Mouse (Mus musculus) forebrain, postnatal 0 days (tissue): ENCODE measurements around the gene Neb. TPM values are rescaled to one million over a fixed set of nuclear protein-coding genes. Genes with fewer than 3 reads are reported as not detected.
A peak's percentile ranks its signal among the peaks of the same experiment; 100 is the strongest.

ENCODE experiments used
- ATAC-seq: fragments of 200-750 bp; cut with Nextera tagmentation; 2 replicates; pipeline ENCODE4 v1.8.0; 2017; ENCODE audit warnings: mild to moderate bottlenecking, moderate library complexity
- DNase-seq: peaks from one replicate; pipeline ENCODE4 v3.0.0-alpha.2; 2015
- H3K27ac ChIP-seq: fragments of 300-500 bp; sonication (generic); 2 replicates; pipeline ENCODE4 v1.5.1; 2014; ENCODE audit warnings: low read depth, mild to moderate bottlenecking, antibody characterized with exemption, low read length, moderate library complexity, mixed read lengths
- H3K27me3 ChIP-seq: fragments of 300-500 bp; sonication (generic); 2 replicates; pipeline ENCODE4 v1.6.1; 2014; ENCODE audit warnings: mild to moderate bottlenecking, low read length, mixed read lengths; ENCODE audit not compliant: insufficient read depth
- H3K36me3 ChIP-seq: fragments of 300-500 bp; sonication (generic); 2 replicates; pipeline ENCODE4 v1.6.1; 2014; ENCODE audit warnings: mild to moderate bottlenecking, moderate library complexity; ENCODE audit not compliant: insufficient read depth
- H3K4me1 ChIP-seq: fragments of 300-500 bp; sonication (generic); 2 replicates; pipeline ENCODE4 v1.6.1; 2014; ENCODE audit warnings: antibody characterized with exemption; ENCODE audit not compliant: insufficient read depth
- H3K4me2 ChIP-seq: fragments of 300-500 bp; sonication (generic); 2 replicates; pipeline ENCODE4 v1.6.1; 2014; ENCODE audit warnings: low read depth, mild to moderate bottlenecking, moderate library complexity
- H3K4me3 ChIP-seq: fragments of 300-500 bp; sonication (generic); 2 replicates; pipeline ENCODE4 v1.5.1; 2014; ENCODE audit warnings: low read depth, low read length, mixed read lengths
- H3K9ac ChIP-seq: fragments of 300-500 bp; sonication (generic); 2 replicates; pipeline ENCODE4 v1.6.1; 2014; ENCODE audit warnings: mild to moderate bottlenecking
- H3K9me3 ChIP-seq: fragments of 300-500 bp; sonication (generic); 2 replicates; pipeline ENCODE4 v1.6.1; 2016; ENCODE audit warnings: low read length
- CTCF ChIP-seq: sonication (generic); IDR thresholded peaks from 2 replicates; pipeline ENCODE4 v1.5.1; 2016; ENCODE audit warnings: antibody characterized with exemption, control low read depth, low read depth
- WGBS: fragments of 180-500 bp; shearing (Covaris S2); extraction: QIAGEN DNeasy Blood & Tissue Kit; methylation state at CpG from one replicate; pipeline ENCODE4 v1.1.7; 2014; 5-methylcytosine and 5-hydroxymethylcytosine counted together
- polyA plus RNA-seq: library from polyadenylated mRNA; unstranded; fragments of >200 nt; fragmentation: Nextera tagmentation; extraction: Ambion mirVana; gene quantifications from 2 replicates; pipeline ENCODE4 v1.2.1, GENCODE M21; 2015
- total RNA-seq: library from RNA; depleted of rRNA; stranded (reverse); fragments of >200 nt; gene quantifications from 2 replicates; pipeline ENCODE4 v1.2.3, GENCODE M21; 2014

Neb gene
- total and polyA plus RNA-seq, 2 experiments from 2014 or later, result 5.0 to 8.5 TPM

DNA sequence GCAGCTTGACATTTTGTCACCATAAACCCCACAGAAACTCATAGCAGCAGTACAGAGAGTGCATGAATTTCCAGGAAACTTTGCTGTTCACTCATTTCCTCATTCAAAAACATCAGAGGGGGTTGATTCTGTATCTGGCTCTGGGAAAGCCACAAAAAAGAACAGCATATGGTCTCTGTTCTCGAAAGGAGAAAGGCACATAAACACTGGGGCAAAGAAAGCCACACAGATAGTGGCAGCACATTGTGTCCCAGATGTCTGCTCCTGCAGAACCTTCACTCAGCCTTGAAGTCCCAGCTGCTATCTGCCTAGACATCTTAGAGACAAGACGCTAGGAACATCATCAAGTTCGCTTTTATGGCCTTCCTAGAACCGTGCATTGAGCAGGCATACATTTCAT lies 67.5 kb downstream of the Neb start:
- ATAC-seq (peak; percentile 53), DNase-seq (no peak)
- H3K9ac ChIP-seq, result no peak overlapping the region
- H3K27ac ChIP-seq, result no peak overlapping the region
- WGBS, result 70% methylated on average over 4 of the region's 4 CpGs
- no peak overlapping the region for H3K4me2 ChIP-seq
- H3K4me1 ChIP-seq, result no peaks in the 10 kb centered on the region
- no peak overlapping the region for H3K4me3 ChIP-seq
- no peaks in the 10 kb centered on the region for H3K27me3 ChIP-seq
- no peaks in the 10 kb centered on the region for H3K9me3 ChIP-seq
- TF ChIP-seq CTCF, result no peak
- H3K36me3 ChIP-seq, result no peaks in the 10 kb centered on the region

DNA sequence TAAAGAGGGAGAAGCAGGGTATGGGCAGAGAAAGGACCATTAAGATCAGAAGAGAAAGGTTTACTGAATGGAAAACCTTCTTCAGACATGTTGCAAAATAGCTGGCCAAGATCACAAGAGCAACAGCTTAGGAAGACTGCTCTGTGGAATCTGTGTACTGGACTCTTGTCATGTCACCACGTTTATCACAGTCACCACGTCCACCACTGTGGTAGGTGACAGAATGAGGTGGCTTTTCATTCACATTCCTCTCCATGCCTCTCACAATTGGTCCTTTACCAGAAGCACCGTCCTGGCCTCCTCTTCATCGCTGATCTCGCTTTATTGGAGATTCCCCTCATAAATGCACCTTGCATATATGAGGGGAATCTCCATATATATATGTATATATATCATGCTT lies 71.6 kb downstream of the Neb start:
- DNase-seq (no peak), ATAC-seq (no peak)
- H3K4me2 ChIP-seq, result no peak overlapping the region
- H3K4me3 ChIP-seq, result no peak overlapping the region
- H3K9ac ChIP-seq, result no peak overlapping the region
- H3K27ac ChIP-seq, result no peak overlapping the region
- no peak for TF ChIP-seq CTCF
- H3K4me1 ChIP-seq, result no peaks in the 10 kb centered on the region
- 86% methylated on average over 5 of the region's 5 CpGs for WGBS
- no peaks in the 10 kb centered on the region for H3K9me3 ChIP-seq
- no peaks in the 10 kb centered on the region for H3K36me3 ChIP-seq
- no peaks in the 10 kb centered on the region for H3K27me3 ChIP-seq

DNA sequence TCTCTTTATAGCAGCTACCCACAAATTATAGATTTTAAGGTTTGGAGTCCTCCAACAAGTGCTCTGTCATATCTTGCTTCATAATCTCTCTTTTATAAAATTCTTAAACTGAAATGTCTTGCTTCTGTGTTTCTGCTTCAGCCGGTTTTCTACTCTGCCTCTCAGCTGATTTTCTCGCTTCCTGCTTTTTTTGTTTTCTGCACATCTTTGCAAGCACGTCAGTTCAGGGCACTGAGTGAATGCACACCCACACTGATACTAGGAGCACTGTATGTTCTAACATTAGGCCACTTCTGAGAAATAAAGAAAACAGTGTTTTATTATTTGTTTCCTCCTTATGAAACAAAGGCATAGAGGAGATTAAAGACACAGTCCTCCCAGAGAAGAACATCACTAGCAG lies 73.7 kb downstream of the Neb start:
- TF ChIP-seq CTCF, result no peak
- no peak overlapping the region for H3K27ac ChIP-seq
- no peaks in the 10 kb centered on the region for H3K36me3 ChIP-seq
- no peaks in the 10 kb centered on the region for H3K4me1 ChIP-seq
- no peak for ATAC-seq
- no peak overlapping the region for H3K4me3 ChIP-seq
- H3K4me2 ChIP-seq, result no peak overlapping the region
- no peak overlapping the region for H3K9ac ChIP-seq
- no peak for DNase-seq
- 78% methylated on average over 3 of the region's 3 CpGs for WGBS
- H3K9me3 ChIP-seq, result no peaks in the 10 kb centered on the region
- no peaks in the 10 kb centered on the region for H3K27me3 ChIP-seq

DNA sequence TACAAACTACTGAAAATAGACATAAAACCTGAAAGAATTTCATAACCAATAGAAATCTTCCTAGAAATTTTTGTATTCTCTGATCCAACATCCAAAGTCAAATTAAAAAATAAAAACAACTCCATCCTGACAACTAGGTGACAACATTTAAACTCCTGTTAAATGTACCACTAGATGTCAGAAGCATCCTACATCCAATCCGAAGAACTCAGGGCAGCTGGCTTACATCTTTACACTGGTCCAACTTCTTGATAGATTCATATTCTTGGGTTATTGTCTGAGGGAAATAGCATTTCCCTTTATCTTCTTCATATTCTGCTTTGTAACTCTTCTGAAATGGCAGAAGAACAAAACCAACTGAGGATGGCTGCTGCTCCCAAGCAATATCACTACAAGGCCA lies 74.9 kb downstream of the Neb start:
- Histone ChIP-seq H3K4me1 (no peaks in the 10 kb centered on the region), H3K9ac (no peak overlapping the region), H3K4me2 (no peak overlapping the region), H3K9me3 (no peaks in the 10 kb centered on the region), H3K36me3 (no peaks in the 10 kb centered on the region), H3K4me3 (no peak overlapping the region), H3K27me3 (no peaks in the 10 kb centered on the region), H3K27ac (no peak overlapping the region)
- TF ChIP-seq CTCF, result peak; percentile 58
- peak; percentile 16 for DNase-seq
- 94% methylated on average over 1 of the region's 1 CpGs for WGBS
- ATAC-seq, result peak; percentile 38; the same call in 1 of the 2 replicates

DNA sequence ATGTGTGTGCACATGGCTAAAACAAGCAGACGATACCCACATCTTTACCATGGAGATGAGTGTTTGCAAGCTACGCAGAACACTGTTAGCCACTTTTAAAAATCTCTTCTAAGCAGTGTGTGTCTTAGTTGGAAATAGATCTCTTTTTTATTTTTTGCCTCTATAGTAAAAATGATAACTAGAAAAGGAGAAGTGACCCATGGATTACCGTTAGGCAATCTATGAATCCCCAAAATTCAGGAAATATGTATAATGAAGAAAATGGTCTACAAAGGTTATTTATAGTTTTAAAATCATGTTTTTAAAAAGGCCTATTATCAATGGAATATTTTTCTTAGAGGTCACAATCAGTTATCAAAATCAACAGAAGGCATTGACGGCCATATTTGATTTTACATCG lies 80.3 kb downstream of the Neb start:
- H3K4me1 ChIP-seq, result no peaks in the 10 kb centered on the region
- no peak overlapping the region for H3K27ac ChIP-seq
- H3K27me3 ChIP-seq, result no peaks in the 10 kb centered on the region
- WGBS, result 92% methylated on average over 5 of the region's 5 CpGs
- no peak for TF ChIP-seq CTCF
- H3K36me3 ChIP-seq, result no peaks in the 10 kb centered on the region
- no peak overlapping the region for H3K4me2 ChIP-seq
- H3K9me3 ChIP-seq, result no peaks in the 10 kb centered on the region
- ATAC-seq (no peak), DNase-seq (no peak)
- no peak overlapping the region for H3K9ac ChIP-seq
- H3K4me3 ChIP-seq, result no peak overlapping the region

DNA sequence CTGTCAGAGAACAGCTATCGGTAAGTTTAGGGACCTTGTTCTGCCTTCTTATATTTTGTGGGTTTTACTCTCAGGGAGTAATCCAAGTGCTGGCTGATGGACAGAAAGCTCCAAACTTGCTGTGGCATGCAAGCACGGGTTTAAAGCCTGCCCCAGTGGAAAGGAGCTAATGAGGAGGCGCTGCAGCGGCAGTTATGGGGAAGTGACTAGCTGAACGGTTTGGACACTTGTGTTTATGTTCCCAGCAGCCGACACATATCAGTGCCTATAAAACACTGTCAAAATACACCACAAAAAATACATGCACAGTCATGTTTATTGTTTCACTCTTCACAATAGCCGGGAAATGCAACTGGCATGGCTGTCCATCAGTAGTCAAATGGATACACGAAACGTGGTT lies 81.5 kb downstream of the Neb start:
- no peak overlapping the region for H3K9ac ChIP-seq
- no peaks in the 10 kb centered on the region for H3K9me3 ChIP-seq
- no peaks in the 10 kb centered on the region for H3K27me3 ChIP-seq
- H3K36me3 ChIP-seq, result no peaks in the 10 kb centered on the region
- H3K27ac ChIP-seq, result no peak overlapping the region
- H3K4me2 ChIP-seq, result no peak overlapping the region
- ATAC-seq (no peak), DNase-seq (no peak)
- 82% methylated on average over 9 of the region's 9 CpGs for WGBS
- no peaks in the 10 kb centered on the region for H3K4me1 ChIP-seq
- no peak for TF ChIP-seq CTCF
- H3K4me3 ChIP-seq, result no peak overlapping the region

DNA sequence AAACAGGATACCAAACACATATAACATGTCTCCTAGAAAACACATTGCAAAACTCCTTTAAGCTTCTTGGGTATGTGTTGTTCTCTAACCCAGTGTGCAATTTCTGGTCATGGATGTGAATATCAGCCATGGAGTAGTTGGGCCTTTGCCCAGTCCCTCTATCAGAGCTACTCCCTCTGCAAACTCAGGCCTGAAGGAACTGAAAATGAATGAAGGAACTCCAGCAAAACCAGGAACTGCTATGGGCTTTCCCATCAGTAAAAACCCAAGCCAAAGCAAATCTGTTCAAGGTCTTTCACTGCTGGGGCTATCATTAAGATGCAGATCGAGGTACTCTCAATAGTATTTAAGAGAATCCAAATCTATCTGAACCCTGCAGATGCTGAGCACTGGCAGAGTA lies 90.8 kb downstream of the Neb start:
- Histone ChIP-seq H3K27me3 (no peaks in the 10 kb centered on the region), H3K27ac (no peak overlapping the region), H3K4me2 (no peak overlapping the region), H3K4me1 (no peaks in the 10 kb centered on the region), H3K9me3 (no peaks in the 10 kb centered on the region), H3K9ac (no peak overlapping the region), H3K4me3 (no peak overlapping the region), H3K36me3 (no peaks in the 10 kb centered on the region)
- no peak for TF ChIP-seq CTCF
- 76% methylated on average over 1 of the region's 1 CpGs for WGBS
- DNase-seq (no peak), ATAC-seq (no peak)

DNA sequence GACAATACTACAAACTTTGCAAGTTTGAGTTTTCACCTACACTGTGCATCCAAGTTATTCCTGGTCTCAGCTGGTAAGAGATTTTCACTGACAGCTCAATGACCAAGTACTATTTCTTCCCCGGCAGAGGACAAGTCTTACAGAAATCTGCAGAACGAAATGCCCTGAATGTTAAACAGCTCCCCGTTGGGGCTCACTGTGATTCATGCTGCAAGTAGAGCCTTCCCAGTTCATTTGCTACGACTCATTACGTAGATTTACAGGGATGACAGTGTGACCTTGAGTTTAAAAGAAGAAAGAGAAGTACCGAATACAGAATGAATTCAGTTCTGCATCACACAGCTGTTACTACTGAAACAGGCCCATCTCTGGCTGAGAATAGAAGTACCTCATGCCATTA lies 91.9 kb downstream of the Neb start:
- no peaks in the 10 kb centered on the region for H3K36me3 ChIP-seq
- no peak overlapping the region for H3K9ac ChIP-seq
- H3K27ac ChIP-seq, result no peak overlapping the region
- no peaks in the 10 kb centered on the region for H3K9me3 ChIP-seq
- 66% methylated on average over 6 of the region's 6 CpGs for WGBS
- no peak for TF ChIP-seq CTCF
- no peaks in the 10 kb centered on the region for H3K4me1 ChIP-seq
- H3K27me3 ChIP-seq, result no peaks in the 10 kb centered on the region
- H3K4me2 ChIP-seq, result no peak overlapping the region
- no peak for ATAC-seq
- H3K4me3 ChIP-seq, result no peak overlapping the region
- no peak for DNase-seq
